ENCODE assay signal across 27 mouse cellular contexts in genomic region chr2:71145853-71146252, GRCm38 (mm10). TPM values are rescaled to one million over a fixed set of nuclear protein-coding genes. Genes with fewer than 3 reads are reported as not detected.
DNase-seq lines count a peak whose midpoint lies in the region; ATAC-seq and TF ChIP-seq lines count a peak whose summit lies in the region.
"Had no signal": no experiment of that assay in that cellular context is flagged by ENCODE, and none has a peak within 500 bp of the region (broad histone marks: within the 10 kb centered on the region; RNA-seq: fewer than 3 reads in every experiment).

No protein-coding gene starts in this region.

- H3K9me3 ChIP-seq in kidney, embryonic 15.5 days (replicated peaks): no peaks in the 10 kb centered on the region
- H3K9me3 ChIP-seq in lung, embryonic 15.5 days: no peaks in the 10 kb centered on the region
- H3K9me3 ChIP-seq in intestine, embryonic 15.5 days: no peaks in the 10 kb centered on the region
- H3K9me3 ChIP-seq in liver, embryonic 14.5 days (ENCODE audit: control insufficient read depth, low read length): no peaks in the 10 kb centered on the region
- H3K9me3 ChIP-seq: embryonic facial prominence, embryonic 12.5 days; forebrain, embryonic 10.5 days; forebrain, embryonic 15.5 days; G1E; hindbrain, embryonic 12.5 days; megakaryocyte, embryonic 14.5 days; midbrain, embryonic 13.5 days; neural tube, embryonic 13.5 days had no signal

- H3K9ac ChIP-seq in kidney, embryonic 15.5 days: no peak overlapping the region
- H3K9ac ChIP-seq in lung, embryonic 15.5 days: no peak overlapping the region
- no peak overlapping the region for H3K9ac ChIP-seq in intestine, embryonic 15.5 days
- H3K9ac ChIP-seq in liver, embryonic 14.5 days (replicated peaks): no peak overlapping the region
- H3K9ac ChIP-seq: embryonic facial prominence, embryonic 12.5 days; forebrain, embryonic 15.5 days; hindbrain, embryonic 12.5 days; midbrain, embryonic 13.5 days; neural tube, embryonic 13.5 days had no signal

- 79% methylated on average over 4 of the region's 4 CpGs for WGBS in kidney, embryonic 15.5 days
- WGBS in lung, embryonic 15.5 days: 58% methylated on average over 4 of the region's 4 CpGs
- 67% methylated on average over 4 of the region's 4 CpGs for WGBS in intestine, embryonic 15.5 days
- 66% methylated on average over 4 of the region's 4 CpGs for WGBS in liver, embryonic 14.5 days (ENCODE audit: insufficient replicate concordance)

- no peaks in the 10 kb centered on the region for H3K27me3 ChIP-seq in kidney, embryonic 15.5 days
- H3K27me3 ChIP-seq in lung, embryonic 15.5 days: no peaks in the 10 kb centered on the region
- H3K27me3 ChIP-seq in intestine, embryonic 15.5 days (replicated peaks): no peaks in the 10 kb centered on the region
- H3K27me3 ChIP-seq in liver, embryonic 14.5 days (ENCODE audit: control insufficient read depth, insufficient read depth, low read length): no peaks in the 10 kb centered on the region
- H3K27me3 ChIP-seq: embryonic facial prominence, embryonic 12.5 days; forebrain, embryonic 15.5 days; hindbrain, embryonic 12.5 days; midbrain, embryonic 13.5 days; neural tube, embryonic 13.5 days had no signal

- DNase-seq in kidney, adult 8-10 months: no peak
- DNase-seq in lung, postnatal 25 days (ENCODE audit: low spot score): no peak
- DNase-seq in liver, embryonic 14.5 days (ENCODE audit: low read depth in 3 of 3, low spot score in 3 of 3): no peak
- DNase-seq in urinary bladder, adult 18-20 months (ENCODE audit: low spot score in 2 of 2): no peak
- DNase-seq in urinary bladder, postnatal 4 days (ENCODE audit: low spot score in 2 of 2): no peak
- DNase-seq: adrenal gland, postnatal 10 days; cerebellum, adult 8-10 months; cerebellum, postnatal 36 days; gastrocnemius, postnatal 36 days; heart, adult 18-20 months; heart, postnatal 36 days; layer of hippocampus, postnatal 36 days; left cerebral cortex, postnatal 4 days; thymus, postnatal 14 days had no signal

- no peak overlapping the region for H3K4me2 ChIP-seq in kidney, embryonic 15.5 days
- H3K4me2 ChIP-seq in lung, embryonic 15.5 days: no peak overlapping the region
- no peak overlapping the region for H3K4me2 ChIP-seq in intestine, embryonic 15.5 days (replicated peaks)
- no peak overlapping the region for H3K4me2 ChIP-seq in liver, embryonic 14.5 days (ENCODE audit: low read depth)
- H3K4me2 ChIP-seq: embryonic facial prominence, embryonic 12.5 days; forebrain, embryonic 15.5 days; heart, embryonic 11.5 days; hindbrain, embryonic 12.5 days; midbrain, embryonic 13.5 days; neural tube, embryonic 13.5 days had no signal

- peak overlapping the region; percentile 54; the same call in 1 of the 2 replicates for H3K27ac ChIP-seq in kidney, embryonic 15.5 days
- H3K27ac ChIP-seq in lung, embryonic 15.5 days: peak overlapping the region; percentile 73
- peak overlapping the region; percentile 37; the same call in 1 of the 2 replicates for H3K27ac ChIP-seq in intestine, embryonic 15.5 days
- peak overlapping the region; percentile 23 for H3K27ac ChIP-seq in liver, embryonic 14.5 days
- H3K27ac ChIP-seq: embryonic facial prominence, embryonic 12.5 days; forebrain, embryonic 10.5 days; forebrain, embryonic 15.5 days; hindbrain, embryonic 12.5 days; hindbrain, postnatal 0 days; midbrain, embryonic 13.5 days; neural tube, embryonic 13.5 days had no signal

- TF ChIP-seq CTCF in liver, embryonic 14.5 days (IDR thresholded peaks at IDR 0.05; ENCODE audit: low read depth): no peak

- TF ChIP-seq EP300 in liver, embryonic 14.5 days (IDR thresholded peaks at IDR 0.05; ENCODE audit: low read depth): no peak

- no peak overlapping the region for H3K4me3 ChIP-seq in kidney, embryonic 15.5 days (replicated peaks)
- no peak overlapping the region for H3K4me3 ChIP-seq in lung, embryonic 15.5 days
- H3K4me3 ChIP-seq in intestine, embryonic 15.5 days (replicated peaks): no peak overlapping the region
- H3K4me3 ChIP-seq in liver, embryonic 14.5 days (ENCODE audit: insufficient read depth in 1 of 2, low read depth in 2 of 2, low read length in 2 of 2): no peak overlapping the region
- H3K4me3 ChIP-seq: embryonic facial prominence, embryonic 12.5 days; forebrain, embryonic 10.5 days; forebrain, embryonic 15.5 days; hindbrain, embryonic 12.5 days; megakaryocyte, embryonic 14.5 days; midbrain, embryonic 13.5 days; neural tube, embryonic 13.5 days had no signal

- H3K36me3 ChIP-seq in kidney, embryonic 15.5 days: no peaks in the 10 kb centered on the region
- no peaks in the 10 kb centered on the region for H3K36me3 ChIP-seq in lung, embryonic 15.5 days
- no peaks in the 10 kb centered on the region for H3K36me3 ChIP-seq in intestine, embryonic 15.5 days
- H3K36me3 ChIP-seq in liver, embryonic 14.5 days (replicated peaks; ENCODE audit: control insufficient read depth, insufficient read depth, low read depth): no peaks in the 10 kb centered on the region
- H3K36me3 ChIP-seq: embryonic facial prominence, embryonic 12.5 days; forebrain, embryonic 10.5 days; forebrain, embryonic 15.5 days; G1E; hindbrain, embryonic 12.5 days; midbrain, embryonic 13.5 days; neural tube, embryonic 13.5 days had no signal

- H3K4me1 ChIP-seq in kidney, embryonic 15.5 days: peaks cover 8% of the 10 kb centered on the region; the same call in 1 of the 2 replicates
- peaks cover 17% of the 10 kb centered on the region for H3K4me1 ChIP-seq in lung, embryonic 15.5 days
- no peaks in the 10 kb centered on the region for H3K4me1 ChIP-seq in intestine, embryonic 15.5 days (replicated peaks)
- H3K4me1 ChIP-seq in liver, embryonic 14.5 days (replicated peaks; ENCODE audit: control insufficient read depth in 2 of 2, insufficient read depth in 2 of 2, low read length in 1 of 2): peaks cover 0 to 9% of the 10 kb centered on the region in 2 experiments; a peak in 2 of 4 replicates
- H3K4me1 ChIP-seq: embryonic facial prominence, embryonic 12.5 days; hindbrain, embryonic 12.5 days had no signal

- ATAC-seq in kidney, embryonic 15.5 days (replicated peaks; ENCODE audit: low FRiP score): no peak
- no peak for ATAC-seq in lung, embryonic 15.5 days (ENCODE audit: borderline replicate concordance, extremely low read depth, low FRiP score, low TSS enrichment)
- ATAC-seq in intestine, embryonic 15.5 days: peak; percentile 78
- peak; percentile 33; the same call in 1 of the 2 replicates for ATAC-seq in liver, embryonic 14.5 days (ENCODE audit: insufficient read depth)
- ATAC-seq: forebrain, embryonic 15.5 days; hindbrain, postnatal 0 days; midbrain, embryonic 13.5 days had no signal

RNA-seq across cellular contexts. Expression of gene Cybrd1, which starts 28.1 kb away (rescaled TPM):
- polyA plus RNA-seq in kidney, embryonic 15.5 days (2015; fragmentation: Nextera tagmentation; extraction: Ambion mirVana): 1.5 and 1.8 TPM in 2 replicates
- polyA plus RNA-seq in lung, embryonic 15.5 days (2015; fragmentation: Nextera tagmentation; extraction: Ambion mirVana): 2.3 and 3.3 TPM in 2 replicates
- 6.6 and 6.8 TPM in 2 replicates for polyA plus RNA-seq in intestine, embryonic 15.5 days (2015; fragmentation: Nextera tagmentation; extraction: Ambion mirVana)
- 0.90 and 0.92 TPM in 2 replicates for polyA plus RNA-seq in liver, embryonic 14.5 days (2012; rRNA removed)
- 0.38 and 0.58 TPM in 2 replicates for polyA plus RNA-seq in liver, embryonic 14.5 days (2014; fragmentation: Nextera tagmentation; extraction: Ambion mirVana)
- polyA plus RNA-seq: G1E had no signal

Comparison
In these comparisons a context has a peak if more than half of its experiments do, and no peak if none do; other contexts are left out.
1. ATAC-seq: peak in intestine, embryonic 15.5 days (single experiment) and liver, embryonic 14.5 days (single experiment); none in kidney, embryonic 15.5 days (single experiment) and lung, embryonic 15.5 days (single experiment).
2. H3K27ac ChIP-seq: peak in every context shown above with its lines; median percentile 73 in lung, embryonic 15.5 days; 54 in kidney, embryonic 15.5 days; 37 in intestine, embryonic 15.5 days; 23 in liver, embryonic 14.5 days.